ENCODE assay signal across 10 mouse cellular contexts in genomic region chr11:87805448-87805847, GRCm38 (mm10). TPM values are rescaled to one million over a fixed set of nuclear protein-coding genes. Genes with fewer than 3 reads are reported as not detected.
A peak's percentile ranks its signal among the peaks of the same experiment; 100 is the strongest.
DNase-seq lines count a peak whose midpoint lies in the region; ATAC-seq and TF ChIP-seq lines count a peak whose summit lies in the region.
"Had no signal": no experiment of that assay in that cellular context is flagged by ENCODE, and none has a peak within 500 bp of the region (broad histone marks: within the 10 kb centered on the region; RNA-seq: fewer than 3 reads in every experiment).

No protein-coding gene starts in this region.

- no peaks in the 10 kb centered on the region for H3K79me2 ChIP-seq in heart, adult 2 months (replicated peaks; ENCODE audit: control insufficient read depth, insufficient read depth, low read length)

- no peak for TF ChIP-seq POLR2A in heart, adult 2 months (IDR thresholded peaks at IDR 0.05; ENCODE audit: insufficient read depth, low read depth, low read length)

- H3K36me3 ChIP-seq in heart, adult 2 months (ENCODE audit: control insufficient read depth, insufficient read depth, low read length), result no peaks in the 10 kb centered on the region
- H3K36me3 ChIP-seq in heart, embryonic 10.5 days, result no peaks in the 10 kb centered on the region
- no peaks in the 10 kb centered on the region for H3K36me3 ChIP-seq in liver, embryonic 14.5 days (replicated peaks; ENCODE audit: control insufficient read depth, insufficient read depth, low read depth)
- H3K36me3 ChIP-seq in forebrain, embryonic 16.5 days (ENCODE audit: control insufficient read depth, insufficient read depth), result no peaks in the 10 kb centered on the region
- H3K36me3 ChIP-seq: liver, embryonic 15.5 days had no signal

- peak; percentile 64 for TF ChIP-seq CTCF in heart, adult 2 months (IDR thresholded peaks at IDR 0.05)
- peak; percentile 70 for TF ChIP-seq CTCF in liver, embryonic 14.5 days (IDR thresholded peaks at IDR 0.05; ENCODE audit: low read depth)

- H3K9me3 ChIP-seq in heart, embryonic 10.5 days, result no peaks in the 10 kb centered on the region
- H3K9me3 ChIP-seq in liver, embryonic 14.5 days (ENCODE audit: control insufficient read depth, low read length), result no peaks in the 10 kb centered on the region
- no peaks in the 10 kb centered on the region for H3K9me3 ChIP-seq in forebrain, embryonic 16.5 days (ENCODE audit: control insufficient read depth, low read length)
- H3K9me3 ChIP-seq: liver, embryonic 15.5 days had no signal

- no peak overlapping the region for H3K9ac ChIP-seq in heart, adult 2 months (ENCODE audit: low read depth, low read length)
- no peak overlapping the region for H3K9ac ChIP-seq in liver, embryonic 14.5 days (replicated peaks)
- no peak overlapping the region for H3K9ac ChIP-seq in forebrain, embryonic 16.5 days (replicated peaks; ENCODE audit: low read depth, low read length)
- H3K9ac ChIP-seq: liver, embryonic 15.5 days had no signal

- H3K4me3 ChIP-seq in heart, adult 2 months, result no peak overlapping the region
- H3K4me3 ChIP-seq in heart, embryonic 10.5 days, result no peak overlapping the region
- no peak overlapping the region for H3K4me3 ChIP-seq in liver, embryonic 14.5 days (ENCODE audit: insufficient read depth in 1 of 2, low read depth in 2 of 2, low read length in 2 of 2)
- H3K4me3 ChIP-seq in forebrain, embryonic 16.5 days (replicated peaks; ENCODE audit: low read length), result no peak overlapping the region
- H3K4me3 ChIP-seq: liver, embryonic 15.5 days had no signal

- intact Hi-C loops in heart, adult 2 months (cut with DNase I), result no loop called here
- intact Hi-C loops in left cerebral cortex, postnatal 10 days (cut with DNase I), result no loop called here

- DNase-seq in heart, adult 2 months, result no peak
- DNase-seq in heart, embryonic 10.5 days (ENCODE audit: low spot score), result no peak
- peak; percentile 44 for DNase-seq in CD4-positive helper T cell, adult 2 months (ENCODE audit: low read depth, low spot score)
- peak; percentile 16 for DNase-seq in c-Kit-negative CD71-positive TER-119-positive erythroid progenitor cells, embryonic 14.5 days (ENCODE audit: low read depth, low spot score)
- peak in 1 of 3 experiments; percentile 15 for DNase-seq in liver, embryonic 14.5 days (ENCODE audit: low read depth in 3 of 3, low spot score in 3 of 3)
- DNase-seq in left cerebral cortex, postnatal 10 days (ENCODE audit: extremely low spot score in 1 of 2, low spot score in 2 of 2), result no peak
- DNase-seq in layer of hippocampus, adult 9-10 months (ENCODE audit: low spot score), result no peak

- ATAC-seq in liver, embryonic 14.5 days (ENCODE audit: insufficient read depth), result no peak
- no peak for ATAC-seq in forebrain, embryonic 16.5 days

- H3K4me1 ChIP-seq in heart, adult 2 months (ENCODE audit: control insufficient read depth, insufficient read depth, low read length), result no peaks in the 10 kb centered on the region
- H3K4me1 ChIP-seq in heart, embryonic 10.5 days, result peaks cover 6% of the 10 kb centered on the region; the same call in 1 of the 2 replicates
- H3K4me1 ChIP-seq in liver, embryonic 14.5 days (replicated peaks; ENCODE audit: control insufficient read depth in 2 of 2, insufficient read depth in 2 of 2, low read length in 1 of 2), result no peaks in the 10 kb centered on the region; a peak in 1 of 4 replicates
- no peaks in the 10 kb centered on the region for H3K4me1 ChIP-seq in forebrain, embryonic 16.5 days (replicated peaks; ENCODE audit: control insufficient read depth, insufficient read depth, low read length)
- H3K4me1 ChIP-seq: liver, embryonic 15.5 days had no signal

- no peak for TF ChIP-seq EP300 in heart, adult 2 months (IDR thresholded peaks at IDR 0.05; ENCODE audit: insufficient read depth, low read depth, low read length)
- no peak for TF ChIP-seq EP300 in liver, embryonic 14.5 days (IDR thresholded peaks at IDR 0.05; ENCODE audit: low read depth)

- no peaks in the 10 kb centered on the region for H3K27me3 ChIP-seq in heart, adult 2 months (ENCODE audit: control insufficient read depth, insufficient read depth, low read length)
- H3K27me3 ChIP-seq in heart, embryonic 10.5 days (ENCODE audit: insufficient read depth, poor library complexity, severe bottlenecking), result peaks cover 22% of the 10 kb centered on the region; the same call in 1 of the 2 replicates
- no peaks in the 10 kb centered on the region for H3K27me3 ChIP-seq in liver, embryonic 14.5 days (ENCODE audit: control insufficient read depth, insufficient read depth, low read length)
- H3K27me3 ChIP-seq in forebrain, embryonic 16.5 days (replicated peaks; ENCODE audit: control insufficient read depth, insufficient read depth, low read length), result no peaks in the 10 kb centered on the region
- H3K27me3 ChIP-seq: liver, embryonic 15.5 days had no signal

- no peak overlapping the region for H3K4me2 ChIP-seq in liver, embryonic 14.5 days (ENCODE audit: low read depth)
- no peak overlapping the region for H3K4me2 ChIP-seq in forebrain, embryonic 16.5 days (ENCODE audit: low read length)
- H3K4me2 ChIP-seq: heart, embryonic 11.5 days; liver, embryonic 15.5 days had no signal

- no peak overlapping the region for H3K27ac ChIP-seq in heart, adult 2 months
- H3K27ac ChIP-seq in heart, embryonic 10.5 days, result no peak overlapping the region
- no peak overlapping the region for H3K27ac ChIP-seq in liver, embryonic 14.5 days
- no peak overlapping the region for H3K27ac ChIP-seq in forebrain, embryonic 16.5 days (ENCODE audit: low read length)
- H3K27ac ChIP-seq: liver, embryonic 15.5 days had no signal

- WGBS in heart, adult 2 months, result 64% methylated on average over 1 of the region's 1 CpGs
- WGBS in heart, embryonic 10.5 days, result 55% methylated on average over 1 of the region's 1 CpGs
- WGBS in liver, embryonic 14.5 days (ENCODE audit: insufficient replicate concordance), result 36% methylated on average over 1 of the region's 1 CpGs
- 67% methylated on average over 1 of the region's 1 CpGs for WGBS in forebrain, embryonic 16.5 days

RNA-seq across cellular contexts. Expression of gene Mpo, which starts 12.1 kb away (rescaled TPM):
- total RNA-seq in heart, adult 2 months (2021), result not detected
- 0.10 TPM in 1 of 2 replicates, not detected in the other for polyA plus RNA-seq in heart, adult 2 months (2012; rRNA removed)
- polyA plus RNA-seq in heart, embryonic 10.5 days (2016; fragmentation: Nextera tagmentation; extraction: Ambion mirVana), result 5.8 and 11.8 TPM in 2 replicates
- polyA plus RNA-seq in liver, embryonic 14.5 days (2012; rRNA removed), result 142 and 163 TPM in 2 replicates
- polyA plus RNA-seq in liver, embryonic 14.5 days (2014; fragmentation: Nextera tagmentation; extraction: Ambion mirVana), result 301 and 360 TPM in 2 replicates
- not detected for total RNA-seq in left cerebral cortex, postnatal 10 days (2021)
- 0.29 and 0.80 TPM in 2 replicates for polyA plus RNA-seq in forebrain, embryonic 16.5 days (2015; fragmentation: Nextera tagmentation; extraction: Ambion mirVana)

RNA-seq across cellular contexts. Expression of gene Lpo, which starts 22.6 kb away (rescaled TPM):
- not detected for total RNA-seq in heart, adult 2 months (2021)
- polyA plus RNA-seq in heart, adult 2 months (2012; rRNA removed), result 0.04 TPM in 1 of 2 replicates, not detected in the other
- polyA plus RNA-seq in heart, embryonic 10.5 days (2016; fragmentation: Nextera tagmentation; extraction: Ambion mirVana), result 0.04 TPM in 1 of 2 replicates, not detected in the other
- 0.02 TPM in 1 of 2 replicates, not detected in the other for polyA plus RNA-seq in liver, embryonic 14.5 days (2012; rRNA removed)
- not detected in 2 replicates for polyA plus RNA-seq in liver, embryonic 14.5 days (2014; fragmentation: Nextera tagmentation; extraction: Ambion mirVana)
- total RNA-seq in left cerebral cortex, postnatal 10 days (2021), result 1 to 10 TPM; 1.5 to 2.7 TPM
- 0.42 and 0.48 TPM in 2 replicates for polyA plus RNA-seq in forebrain, embryonic 16.5 days (2015; fragmentation: Nextera tagmentation; extraction: Ambion mirVana)

RNA-seq across cellular contexts. Expression of gene Tspoap1, which starts 45.1 kb away (rescaled TPM):
- not detected for total RNA-seq in heart, adult 2 months (2021)
- polyA plus RNA-seq in heart, adult 2 months (2012; rRNA removed), result 0.09 and 0.66 TPM in 2 replicates
- polyA plus RNA-seq in heart, embryonic 10.5 days (2016; fragmentation: Nextera tagmentation; extraction: Ambion mirVana), result 0.95 and 1.5 TPM in 2 replicates
- 5.4 and 5.5 TPM in 2 replicates for polyA plus RNA-seq in liver, embryonic 14.5 days (2012; rRNA removed)
- 1.1 and 2.4 TPM in 2 replicates for polyA plus RNA-seq in liver, embryonic 14.5 days (2014; fragmentation: Nextera tagmentation; extraction: Ambion mirVana)
- total RNA-seq in left cerebral cortex, postnatal 10 days (2021), result 100 to 1,000 TPM; 148 to 150 TPM
- polyA plus RNA-seq in forebrain, embryonic 16.5 days (2015; fragmentation: Nextera tagmentation; extraction: Ambion mirVana), result 26.4 and 47.4 TPM in 2 replicates

RNA-seq across cellular contexts. Expression of gene Mks1, which starts 47.6 kb away (rescaled TPM):
- 1 to 10 TPM; 2.2 to 2.9 TPM for total RNA-seq in heart, adult 2 months (2021)
- 4.6 and 5.4 TPM in 2 replicates for polyA plus RNA-seq in heart, adult 2 months (2012; rRNA removed)
- 10.9 and 14.7 TPM in 2 replicates for polyA plus RNA-seq in heart, embryonic 10.5 days (2016; fragmentation: Nextera tagmentation; extraction: Ambion mirVana)
- polyA plus RNA-seq in liver, embryonic 14.5 days (2012; rRNA removed), result 2.0 and 2.3 TPM in 2 replicates
- 0.71 and 0.86 TPM in 2 replicates for polyA plus RNA-seq in liver, embryonic 14.5 days (2014; fragmentation: Nextera tagmentation; extraction: Ambion mirVana)
- total RNA-seq in left cerebral cortex, postnatal 10 days (2021), result 1 to 10 TPM; 4.6 to 5.0 TPM
- 9.7 and 12.6 TPM in 2 replicates for polyA plus RNA-seq in forebrain, embryonic 16.5 days (2015; fragmentation: Nextera tagmentation; extraction: Ambion mirVana)

Comparison
In these comparisons a context has a peak if more than half of its experiments do, and no peak if none do; other contexts are left out.
1. DNase-seq: peak in CD4-positive helper T cell, adult 2 months (single experiment) and c-Kit-negative CD71-positive TER-119-positive erythroid progenitor cells, embryonic 14.5 days (single experiment); none in heart, adult 2 months (0 of 2), heart, embryonic 10.5 days (single experiment), left cerebral cortex, postnatal 10 days (0 of 2) and layer of hippocampus, adult 9-10 months (single experiment).
2. RNA of gene Mpo, which starts 12.1 kb away (polyA plus RNA-seq): 142 to 360 TPM in liver, embryonic 14.5 days; 5.8 to 11.8 TPM in heart, embryonic 10.5 days, 0.29 to 0.80 TPM in forebrain, embryonic 16.5 days and 0.10 TPM in heart, adult 2 months; every median in the first group is over 10 times any median in the second.